26 mouse cellular contexts compared by ENCODE assay signal in genomic region chr6:67220731-67221130, GRCm38 (mm10). TPM values are rescaled to one million over a fixed set of nuclear protein-coding genes. Genes with fewer than 3 reads are reported as not detected.
A peak's percentile ranks its signal among the peaks of the same experiment; 100 is the strongest.
DNase-seq lines count a peak whose midpoint lies in the region; ATAC-seq and TF ChIP-seq lines count a peak whose summit lies in the region.
"Had no signal": no experiment of that assay in that cellular context is flagged by ENCODE, and none has a peak within 500 bp of the region (broad histone marks: within the 10 kb centered on the region; RNA-seq: fewer than 3 reads in every experiment).

No protein-coding gene starts in this region.

- TF ChIP-seq CTCF in forebrain, postnatal 0 days (IDR thresholded peaks at IDR 0.05; ENCODE audit: low read depth) = no peak

- peak; percentile 17 for DNase-seq in heart, adult 11 months
- no peak for DNase-seq in heart, postnatal 36 days
- DNase-seq in ES-E14 (ENCODE audit: low read depth, low spot score) (no peak), ZHBTc4 (ENCODE audit: low read depth, low spot score) (peak; percentile 54)
- DNase-seq in forebrain, postnatal 0 days = no peak
- no peak for DNase-seq in left cerebral cortex, adult 8-10 months (ENCODE audit: low spot score in 2 of 2)
- DNase-seq: adrenal gland, adult 2 months; adrenal gland, postnatal 10 days; adrenal gland, postnatal 25 days; B cell, adult 2 months; cerebellum, adult 11 months; cerebellum, adult 18-20 months; cerebellum, adult 8-10 months; cerebellum, adult 9-11 months; cerebellum, postnatal 14 days; cerebellum, postnatal 36 days; embryo, embryonic 11 days had no signal

- ATAC-seq in forebrain, postnatal 0 days = no peak
- ATAC-seq: CD4-positive, CD25-positive, alpha-beta regulatory T cell, adult 4 months; forebrain, embryonic 14.5 days; forebrain, embryonic 16.5 days had no signal

- H3K4me2 ChIP-seq in forebrain, postnatal 0 days (ENCODE audit: low read depth) = no peak overlapping the region
- H3K4me2 ChIP-seq: embryonic facial prominence, embryonic 13.5 days; embryonic facial prominence, embryonic 15.5 days; forebrain, embryonic 12.5 days had no signal

- H3K36me3 ChIP-seq in ES-E14 (ENCODE audit: control insufficient read depth, insufficient read depth, low read length, poor library complexity, severe bottlenecking) = no peaks in the 10 kb centered on the region; the same call in 1 of the 2 replicates
- no peaks in the 10 kb centered on the region for H3K36me3 ChIP-seq in forebrain, postnatal 0 days (ENCODE audit: insufficient read depth)
- H3K36me3 ChIP-seq: embryonic facial prominence, embryonic 13.5 days; embryonic facial prominence, embryonic 15.5 days; forebrain, embryonic 10.5 days; forebrain, embryonic 12.5 days had no signal

- in situ Hi-C loops in ES-E14 (cut with MboI; ENCODE audit: low sequenced_read_pairs in 2 of 2, unreplicated experiment in 2 of 2) = no loop called here

- H3K27ac ChIP-seq in ES-E14 (ENCODE audit: insufficient read depth, low read depth, low read length, poor library complexity, severe bottlenecking) = peak overlapping the region; percentile 35; the same call in 1 of the 2 replicates
- no peak overlapping the region for H3K27ac ChIP-seq in forebrain, postnatal 0 days (ENCODE audit: low read depth, low read length)
- H3K27ac ChIP-seq: embryonic facial prominence, embryonic 13.5 days; embryonic facial prominence, embryonic 15.5 days; forebrain, embryonic 10.5 days; forebrain, embryonic 12.5 days had no signal

- intact Hi-C loops in heart, postnatal 36 days (cut with DNase I) = no loop called here

- H3K27me3 ChIP-seq in forebrain, postnatal 0 days (ENCODE audit: insufficient read depth, low read length) = no peaks in the 10 kb centered on the region
- H3K27me3 ChIP-seq: CH12.LX; embryonic facial prominence, embryonic 13.5 days; embryonic facial prominence, embryonic 15.5 days; forebrain, embryonic 12.5 days had no signal

- H3K4me1 ChIP-seq in ES-E14 (ENCODE audit: control insufficient read depth in 2 of 2, insufficient read depth in 2 of 2, low read length in 2 of 2, poor library complexity in 1 of 2) = peaks cover 7 to 13% of the 10 kb centered on the region in 2 experiments
- H3K4me1 ChIP-seq in forebrain, postnatal 0 days (ENCODE audit: insufficient read depth) = no peaks in the 10 kb centered on the region
- H3K4me1 ChIP-seq: embryonic facial prominence, embryonic 13.5 days; forebrain, embryonic 10.5 days; forebrain, embryonic 12.5 days had no signal

- no peaks in the 10 kb centered on the region for H3K9me3 ChIP-seq in ES-E14 (ENCODE audit: control insufficient read depth, insufficient read depth, low read depth, low read length)
- H3K9me3 ChIP-seq in forebrain, postnatal 0 days (ENCODE audit: low read length) = no peaks in the 10 kb centered on the region
- H3K9me3 ChIP-seq: embryonic facial prominence, embryonic 13.5 days; embryonic facial prominence, embryonic 15.5 days; forebrain, embryonic 10.5 days; forebrain, embryonic 12.5 days had no signal

- H3K4me3 ChIP-seq in ES-E14 (ENCODE audit: insufficient read depth in 1 of 2, low read depth in 1 of 2, low read length in 2 of 2, poor library complexity in 1 of 2, severe bottlenecking in 1 of 2) = peak overlapping the region; percentile 31 to 54
- H3K4me3 ChIP-seq in forebrain, postnatal 0 days (ENCODE audit: low read depth, low read length) = no peak overlapping the region
- H3K4me3 ChIP-seq: embryonic facial prominence, embryonic 13.5 days; embryonic facial prominence, embryonic 15.5 days; erythroblast, embryonic 14.5 days; forebrain, embryonic 10.5 days; forebrain, embryonic 12.5 days had no signal

- 0 out of 2 replicates have a peak overlapping the region, but pooled peaks have one; percentile 62 for H3K9ac ChIP-seq in ES-E14 (ENCODE audit: insufficient read depth, low read depth, low read length, poor library complexity, severe bottlenecking)
- no peak overlapping the region for H3K9ac ChIP-seq in forebrain, postnatal 0 days
- H3K9ac ChIP-seq: embryonic facial prominence, embryonic 13.5 days; embryonic facial prominence, embryonic 15.5 days; forebrain, embryonic 12.5 days had no signal

TF ChIP-seq in ES-E14, 5 proteins besides CTCF, POLR2A, EP300 and RAD21:
- TF ChIP-seq ZNF384 (IDR thresholded peaks at IDR 0.05; ENCODE audit: low read depth, low read length) (no peak), HCFC1 (IDR thresholded peaks at IDR 0.05; ENCODE audit: borderline replicate concordance, insufficient read depth, low read length) (no peak), CHD2 (IDR thresholded peaks at IDR 0.05; ENCODE audit: low read depth, low read length) (no peak), MAFK (IDR thresholded peaks at IDR 0.05; ENCODE audit: insufficient read depth, low read depth, low read length) (no peak)

RNA-seq across cellular contexts. Expression of gene Serbp1, which starts 17.2 kb away (rescaled TPM):
- 100 to 1,000 TPM; 201 to 234 TPM for total RNA-seq in heart, postnatal 36 days (2021)
- 787 and 1,032 TPM in 2 replicates for total RNA-seq in ES-E14 (2012; rRNA removed)
- 265 and 306 TPM in 2 replicates for total RNA-seq in forebrain, postnatal 0 days (2014; rRNA removed)
- 316 and 331 TPM in 2 replicates for polyA plus RNA-seq in forebrain, postnatal 0 days (2015; fragmentation: Nextera tagmentation; extraction: Ambion mirVana)
- 100 to 1,000 TPM; 151 to 223 (median 185) TPM for total RNA-seq in left cerebral cortex, adult 8-10 months (2022)

Comparison
In these comparisons a context has a peak if more than half of its experiments do, and no peak if none do; other contexts are left out.
1. DNase-seq: peak in heart, adult 11 months (single experiment) and ZHBTc4 (single experiment); none in heart, postnatal 36 days (0 of 2), ES-E14 (single experiment), forebrain, postnatal 0 days (single experiment) and left cerebral cortex, adult 8-10 months (0 of 2).